Mouse (Mus musculus): Measurements from ENCODE around the gene Ralgapa2. TPM values are rescaled to one million over a fixed set of nuclear protein-coding genes. Genes with fewer than 3 reads are reported as not detected.

Gene Ralgapa2
- total and polyA plus RNA-seq, 3 experiments: 9.2 to 9.6 TPM; not detected in 1

DNA sequence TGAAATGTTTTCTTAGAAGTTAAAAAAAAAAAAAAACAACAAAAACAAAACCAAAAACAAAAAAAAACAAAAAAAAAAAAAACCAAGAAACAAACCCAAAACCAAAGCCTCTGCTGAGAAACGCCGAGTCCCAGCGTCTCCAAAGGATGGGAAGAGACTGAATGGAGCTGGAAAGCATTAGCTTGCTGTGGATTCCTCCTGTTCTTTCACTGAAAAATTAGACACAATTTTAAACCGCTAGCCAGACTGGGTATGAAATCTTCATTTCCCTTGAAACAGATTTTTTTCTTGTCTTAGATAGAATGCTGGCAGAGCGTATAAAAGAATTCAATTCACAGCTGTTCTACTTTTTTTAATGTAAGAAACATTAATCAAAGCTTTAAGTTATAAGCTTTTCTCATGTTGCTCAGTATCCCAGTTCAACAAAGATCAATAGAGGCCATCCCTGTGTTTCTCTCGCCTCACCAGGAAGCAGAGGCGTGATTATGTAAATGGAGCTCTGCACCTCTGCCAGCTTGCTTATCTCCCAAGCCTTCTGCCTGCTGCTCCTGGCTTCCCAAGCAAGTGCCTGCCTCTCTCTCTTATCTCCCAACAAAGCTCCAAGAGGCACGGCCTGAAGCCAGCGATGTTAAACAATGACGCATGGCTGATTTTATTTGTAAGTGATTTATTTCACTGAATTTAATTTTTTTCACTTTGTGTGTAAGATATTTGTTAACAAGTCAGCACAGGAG, 253.2 kb downstream of the Ralgapa2 start:
- peaks cover 0 to 5% of the 10 kb centered on the region in 2 experiments; a peak in 2 of 4 replicates for H3K36me3 ChIP-seq (ENCODE audit: control insufficient read depth in 1 of 2, insufficient read depth in 2 of 2, low read length in 2 of 2)

DNA sequence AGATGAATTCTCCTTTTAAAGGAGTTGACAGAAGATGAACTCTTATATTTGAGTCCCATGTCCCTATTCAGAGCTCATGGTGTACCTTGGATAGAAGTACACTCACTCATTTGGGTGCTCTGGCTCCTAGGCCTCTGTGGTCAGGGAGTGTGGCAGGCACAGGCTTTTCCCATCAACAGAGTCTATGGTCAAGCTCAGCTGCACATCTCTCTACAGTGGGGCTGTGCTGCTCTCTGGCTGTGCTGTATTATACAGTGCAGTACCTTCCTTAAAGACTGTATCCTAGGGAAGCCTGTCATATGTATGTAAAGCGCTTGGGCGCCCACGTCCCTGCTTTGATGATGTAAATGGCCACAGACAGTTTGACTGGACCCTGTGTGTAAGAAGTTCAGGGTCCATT, 254.5 kb downstream of the Ralgapa2 start:
- Histone ChIP-seq H3K9ac (ENCODE audit: control insufficient read depth, low read depth, low read length, poor library complexity, severe bottlenecking) (no peak overlapping the region), H3K4me3 (ENCODE audit: control insufficient read depth in 1 of 2, insufficient read depth in 1 of 2, low read depth in 2 of 2, low read length in 2 of 2) (no peak overlapping the region), H3K79me2 (ENCODE audit: control insufficient read depth, insufficient read depth, low read length, poor library complexity) (no peaks in the 10 kb centered on the region), H3K36me3 (ENCODE audit: control insufficient read depth in 1 of 2, insufficient read depth in 2 of 2, low read length in 2 of 2) (peaks cover 0 to 5% of the 10 kb centered on the region in 2 experiments; a peak in 2 of 4 replicates), H3K4me1 (ENCODE audit: control insufficient read depth in 1 of 2, insufficient read depth in 2 of 2, low read length in 2 of 2) (0 out of 4 replicates have a peak, but pooled peaks cover 3% of the 10 kb centered on the region in 2 experiments), H3K9me3 (replicated peaks; ENCODE audit: insufficient read depth, low read length) (no peaks in the 10 kb centered on the region), H3K27me3 (ENCODE audit: control insufficient read depth in 1 of 2, insufficient read depth in 2 of 2, low read length in 2 of 2) (no peaks in the 10 kb centered on the region), H3K27ac (ENCODE audit: control insufficient read depth, low read depth, low read length) (no peak overlapping the region)
- no peak for TF ChIP-seq ZKSCAN1 (IDR thresholded peaks at IDR 0.05; ENCODE audit: low read depth, low read length)
- no peak for TF ChIP-seq USF1 (IDR thresholded peaks at IDR 0.05; ENCODE audit: low read depth, low read length)
- TF ChIP-seq CTCF (IDR thresholded peaks at IDR 0.05 in 2 of 3, conservative IDR thresholded peaks at IDR 0.05 in 1 of 3; ENCODE audit: control insufficient read depth in 1 of 3, insufficient read depth in 1 of 3, low read depth in 2 of 3, low read length in 3 of 3, poor library complexity in 1 of 3, severe bottlenecking in 1 of 3): no peak
- no peak for TF ChIP-seq MYB (IDR thresholded peaks at IDR 0.05; ENCODE audit: low read depth, low read length)
- no peak for DNase-seq (ENCODE audit: low read depth, low spot score)

More for the DNA sequence above, 253.2 kb downstream of the Ralgapa2 start:
- H3K79me2 ChIP-seq (ENCODE audit: control insufficient read depth, insufficient read depth, low read length, poor library complexity): no peaks in the 10 kb centered on the region
- H3K27ac ChIP-seq (ENCODE audit: control insufficient read depth, low read depth, low read length): no peak overlapping the region
- no peak overlapping the region for H3K4me3 ChIP-seq (ENCODE audit: control insufficient read depth in 1 of 2, insufficient read depth in 1 of 2, low read depth in 2 of 2, low read length in 2 of 2)
- 0 out of 4 replicates have a peak, but pooled peaks cover 3% of the 10 kb centered on the region in 2 experiments for H3K4me1 ChIP-seq (ENCODE audit: control insufficient read depth in 1 of 2, insufficient read depth in 2 of 2, low read length in 2 of 2)
- H3K9me3 ChIP-seq (replicated peaks; ENCODE audit: insufficient read depth, low read length): no peaks in the 10 kb centered on the region
- no peak overlapping the region for H3K9ac ChIP-seq (ENCODE audit: control insufficient read depth, low read depth, low read length, poor library complexity, severe bottlenecking)
- no peaks in the 10 kb centered on the region for H3K27me3 ChIP-seq (ENCODE audit: control insufficient read depth in 1 of 2, insufficient read depth in 2 of 2, low read length in 2 of 2)
- peak; percentile 58 for DNase-seq (ENCODE audit: low read depth, low spot score)
- TF ChIP-seq MEF2A (IDR thresholded peaks at IDR 0.05; ENCODE audit: extremely low read depth, insufficient replicate concordance, low read depth, low read length, poor library complexity, severe bottlenecking) (no peak), TCF12 (IDR thresholded peaks at IDR 0.05; ENCODE audit: low read depth, low read length) (peak; percentile 68; the same call in 1 of the 2 replicates), EP300 (IDR thresholded peaks at IDR 0.05; ENCODE audit: low read depth in 1 of 2, low read length in 2 of 2) (peak; percentile 59 to 68), ETS1 (IDR thresholded peaks at IDR 0.05; ENCODE audit: low read depth, low read length) (peak; percentile 41; the same call in 1 of the 2 replicates), GATA1 (IDR thresholded peaks at IDR 0.05; ENCODE audit: low read depth, low read length) (peak; percentile 67), E2F4 (IDR thresholded peaks at IDR 0.05; ENCODE audit: borderline replicate concordance, low read depth, low read length) (no peak), MXI1 (IDR thresholded peaks at IDR 0.05; ENCODE audit: low read depth, low read length) (no peak), TAL1 (IDR thresholded peaks at IDR 0.05; ENCODE audit: low read length) (peak; percentile 75), BHLHE40 (IDR thresholded peaks at IDR 0.05; ENCODE audit: borderline replicate concordance, low read depth, low read length) (no peak), RCOR1 (IDR thresholded peaks at IDR 0.05; ENCODE audit: low read depth, low read length) (peak; percentile 86), RAD21 (IDR thresholded peaks at IDR 0.05; ENCODE audit: low read depth, low read length) (no peak)
